Mouse (Mus musculus): Measurements from ENCODE around the gene Ptprs.

GRCm38 (mm10) chr17:56468870-56469269 is 7.4 kb downstream of the Ptprs start:
- TF ChIP-seq CTCF (IDR thresholded peaks at IDR 0.05; ENCODE audit: borderline replicate concordance, extremely low read depth, insufficient read depth, insufficient read length): no peak
- no peak for TF ChIP-seq POLR2A (IDR thresholded peaks at IDR 0.05; ENCODE audit: borderline replicate concordance, extremely low read depth, insufficient read depth, insufficient read length, poor library complexity, severe bottlenecking)
